Mouse (Mus musculus) liver, embryonic 14.5 days (tissue): ENCODE data around the gene Flot1. TPM values are rescaled to one million over a fixed set of nuclear protein-coding genes. Genes with fewer than 3 reads are reported as not detected.
A peak's percentile ranks its signal among the peaks of the same experiment; 100 is the strongest.

Experiments
- ATAC-seq: fragments of 200-750 bp; cut with Nextera tagmentation; 2 replicates; pipeline ENCODE4 v1.8.0; 2017; ENCODE audit warnings: moderate number of reproducible peaks, mild to moderate bottlenecking, moderate library complexity; ENCODE audit not compliant: insufficient read depth
- DNase-seq, 3 experiments: peaks; one replicate each; pipeline ENCODE4 v3.0.0-alpha.2; 2012 to 2013; ENCODE audit warnings: low read depth in 3 of 3, low spot score in 3 of 3
- H3K27ac ChIP-seq: fragments of 300-500 bp; sonication (generic); 2 replicates; pipeline ENCODE4 v1.5.1; 2014; ENCODE audit warnings: moderate library complexity, mild to moderate bottlenecking, control low read depth, inconsistent platforms
- H3K27me3 ChIP-seq: fragments of 300-500 bp; sonication (generic); 2 replicates; pipeline ENCODE4 v1.6.1; 2014; ENCODE audit warnings: mild to moderate bottlenecking, low read length, moderate library complexity; ENCODE audit not compliant: control insufficient read depth, insufficient read depth
- H3K36me3 ChIP-seq: fragments of 300-500 bp; sonication (generic); replicated peaks from 2 replicates; pipeline ENCODE4 v1.6.1; 2014; ENCODE audit warnings: low read depth; ENCODE audit not compliant: control insufficient read depth, insufficient read depth
- H3K4me1 ChIP-seq, 2 experiments: fragments of 200-500 bp in 1 of 2; fragments of 300-500 bp in 1 of 2; sonication (generic) in 1 of 2; replicated peaks; 2 replicates each; pipeline ENCODE4 v1.6.1; 2012 to 2014; ENCODE audit warnings: antibody characterized with exemption in 1 of 2, inconsistent platforms in 1 of 2, low read length in 1 of 2; ENCODE audit not compliant: control insufficient read depth in 2 of 2, insufficient read depth in 2 of 2
- H3K4me2 ChIP-seq: fragments of 300-500 bp; sonication (generic); 2 replicates; pipeline ENCODE4 v1.6.1; 2014; ENCODE audit warnings: low read depth, mild to moderate bottlenecking, control low read depth, moderate library complexity
- H3K4me3 ChIP-seq, 2 experiments: fragments of 200-500 bp in 1 of 2; fragments of 300-500 bp in 1 of 2; sonication (generic) in 1 of 2; 2 replicates each; pipeline ENCODE4 v1.5.1; 2012 to 2014; ENCODE audit warnings: low read depth in 2 of 2, low read length in 2 of 2, mild to moderate bottlenecking in 2 of 2, control low read depth in 1 of 2, inconsistent platforms in 1 of 2, moderate library complexity in 1 of 2; ENCODE audit not compliant: insufficient read depth in 1 of 2
- H3K9ac ChIP-seq: fragments of 300-500 bp; sonication (generic); replicated peaks from 2 replicates; pipeline ENCODE4 v1.6.1; 2014; ENCODE audit warnings: mild to moderate bottlenecking, control low read depth, moderate library complexity
- H3K9me3 ChIP-seq: fragments of 300-500 bp; sonication (generic); 2 replicates; pipeline ENCODE4 v1.6.1; 2016; ENCODE audit warnings: low read length, mixed read lengths; ENCODE audit not compliant: control insufficient read depth
- CTCF ChIP-seq: IDR thresholded peaks from 2 replicates; pipeline ENCODE4 v1.5.1; 2016; ENCODE audit warnings: antibody characterized with exemption, low read depth, control low read depth
- EP300 ChIP-seq: IDR thresholded peaks from 2 replicates; pipeline ENCODE4 v1.6.1; 2016; ENCODE audit warnings: antibody characterized with exemption, low read depth
- WGBS: fragments of 180-500 bp; shearing (Covaris S2); extraction: QIAGEN DNeasy Blood & Tissue Kit; methylation state at CpG from one replicate; pipeline ENCODE4 v1.1.7; 2014; ENCODE audit not compliant: insufficient replicate concordance; 5-methylcytosine and 5-hydroxymethylcytosine counted together
- polyA plus RNA-seq, 2 experiments: library from polyadenylated mRNA; depleted of rRNA in 1 of 2; stranded (reverse) in 1 of 2; unstranded in 1 of 2; fragments of >200 nt; fragmentation: Nextera tagmentation in 1 of 2; extraction: Ambion mirVana in 1 of 2; gene quantifications; 2 replicates each; pipeline versions ENCODE4 v1.2.1 to v1.2.3; 2012 to 2014

Flot1 gene
- polyA plus RNA-seq, 2 experiments = 27.8 to 34.7 TPM

DNA sequence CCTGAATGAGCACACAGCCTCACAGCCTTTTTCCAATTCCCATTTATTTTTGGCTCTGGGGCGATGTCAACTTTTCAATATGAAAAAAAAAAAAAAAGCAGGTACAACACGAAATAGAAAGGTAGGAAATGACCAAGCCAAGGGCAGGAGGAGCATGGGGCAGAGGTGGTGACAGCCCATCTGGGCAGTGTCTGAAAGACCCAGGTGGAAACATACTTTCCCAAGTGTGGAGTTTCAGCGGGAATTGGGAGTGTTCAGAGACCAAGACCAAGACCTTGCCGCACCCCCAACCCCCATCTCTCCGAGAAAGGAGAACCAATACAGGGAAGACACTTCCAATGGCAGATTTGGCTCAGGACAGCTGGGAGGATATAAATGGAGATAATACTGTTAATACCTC is 10.9 kb downstream of the Flot1 start:
- no peaks in the 10 kb centered on the region for H3K9me3 ChIP-seq
- H3K9ac ChIP-seq = no peak overlapping the region
- no peak for TF ChIP-seq EP300
- no peak for TF ChIP-seq CTCF
- H3K36me3 ChIP-seq = peaks cover 48% of the 10 kb centered on the region
- H3K27me3 ChIP-seq = no peaks in the 10 kb centered on the region
- no peak overlapping the region for H3K4me3 ChIP-seq
- no peak for DNase-seq
- H3K4me1 ChIP-seq = peaks cover 18 to 27% of the 10 kb centered on the region in 2 experiments
- H3K4me2 ChIP-seq = peak overlapping the region; percentile 11; the same call in 1 of the 2 replicates
- 40% methylated on average over 5 of the region's 5 CpGs for WGBS
- peak overlapping the region; percentile 18; the same call in 1 of the 2 replicates for H3K27ac ChIP-seq
- no peak for ATAC-seq

DNA sequence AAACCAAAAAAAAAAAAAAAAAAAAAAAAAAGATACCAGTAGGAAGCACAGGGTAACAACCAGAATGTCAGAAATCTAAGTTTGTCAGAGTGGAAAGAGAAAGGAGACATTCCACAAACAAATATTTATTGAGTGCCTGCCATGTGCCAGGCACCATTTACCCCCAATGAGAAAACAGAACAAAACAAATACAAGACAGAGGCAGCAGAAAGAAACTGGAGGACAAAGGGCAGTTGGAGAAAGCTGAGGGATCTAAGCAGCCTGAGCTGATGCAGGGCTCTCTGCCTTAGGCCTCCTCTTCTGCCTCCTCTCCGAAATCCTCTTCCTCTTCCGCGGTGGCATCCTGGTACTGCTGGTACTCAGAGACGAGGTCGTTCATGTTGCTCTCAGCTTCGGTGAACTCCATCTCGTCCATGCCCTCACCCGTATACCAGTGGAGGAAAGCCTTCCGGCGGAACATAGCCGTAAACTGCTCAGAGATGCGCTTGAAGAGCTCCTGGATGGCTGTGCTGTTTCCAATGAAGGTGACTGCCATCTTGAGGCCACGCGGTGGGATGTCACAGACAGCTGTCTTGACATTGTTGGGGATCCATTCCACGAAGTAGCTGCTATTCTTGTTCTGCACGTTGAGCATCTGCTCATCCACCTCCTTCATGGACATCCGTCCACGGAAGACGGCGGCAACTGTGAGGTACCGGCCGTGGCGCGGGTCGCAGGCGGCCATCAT is 11.8 kb downstream of the Flot1 start:
- H3K36me3 ChIP-seq = peaks cover 48% of the 10 kb centered on the region
- no peak overlapping the region; the same call in 1 of the 2 replicates for H3K9ac ChIP-seq
- H3K27me3 ChIP-seq = no peaks in the 10 kb centered on the region
- WGBS = 72% methylated on average over 26 of the region's 26 CpGs
- no peak overlapping the region for H3K27ac ChIP-seq
- peak overlapping the region; percentile 96 for H3K4me2 ChIP-seq
- no peak for DNase-seq
- H3K4me3 ChIP-seq = peak overlapping the region; percentile 1 to 98; a peak in 3 of 4 replicates
- peaks cover 28 to 36% of the 10 kb centered on the region in 2 experiments for H3K4me1 ChIP-seq
- TF ChIP-seq EP300 = no peak
- no peak for TF ChIP-seq CTCF
- H3K9me3 ChIP-seq = no peaks in the 10 kb centered on the region
- ATAC-seq = no peak

DNA sequence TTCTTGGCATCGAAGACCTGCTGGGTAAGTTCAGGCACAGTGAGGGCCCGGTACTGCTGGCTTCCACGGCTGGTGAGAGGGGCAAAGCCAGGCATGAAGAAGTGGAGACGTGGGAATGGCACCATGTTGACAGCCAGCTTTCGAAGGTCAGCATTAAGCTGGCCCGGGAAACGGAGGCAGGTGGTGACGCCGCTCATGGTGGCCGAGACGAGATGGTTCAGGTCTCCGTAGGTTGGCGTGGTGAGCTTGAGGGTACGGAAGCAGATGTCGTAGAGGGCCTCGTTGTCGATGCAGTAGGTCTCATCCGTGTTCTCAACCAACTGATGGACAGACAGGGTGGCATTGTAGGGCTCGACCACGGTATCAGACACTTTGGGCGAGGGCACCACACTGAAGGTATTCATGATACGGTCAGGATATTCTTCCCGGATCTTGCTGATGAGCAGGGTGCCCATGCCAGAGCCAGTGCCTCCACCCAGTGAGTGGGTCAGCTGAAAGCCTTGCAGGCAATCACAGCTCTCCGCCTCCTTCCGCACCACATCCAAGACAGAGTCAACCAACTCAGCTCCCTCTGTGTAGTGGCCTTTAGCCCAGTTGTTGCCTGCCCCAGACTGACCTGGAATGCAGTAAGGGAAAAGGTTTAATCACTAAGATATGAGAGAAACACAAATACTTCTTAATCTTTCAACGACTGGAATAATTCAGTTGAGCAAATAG is 12.6 kb downstream of the Flot1 start:
- Histone ChIP-seq H3K4me2 (peak overlapping the region; percentile 96), H3K4me1 (peaks cover 33 to 40% of the 10 kb centered on the region in 2 experiments), H3K27ac (peak overlapping the region; percentile 28), H3K36me3 (peaks cover 48% of the 10 kb centered on the region), H3K9me3 (no peaks in the 10 kb centered on the region), H3K4me3 (peak overlapping the region; percentile 96 to 98; a peak in 3 of 4 replicates), H3K9ac (peak overlapping the region; percentile 100), H3K27me3 (no peaks in the 10 kb centered on the region)
- WGBS = 76% methylated on average over 26 of the region's 26 CpGs
- DNase-seq (no peak), ATAC-seq (no peak)
- TF ChIP-seq EP300 (no peak), CTCF (no peak)

DNA sequence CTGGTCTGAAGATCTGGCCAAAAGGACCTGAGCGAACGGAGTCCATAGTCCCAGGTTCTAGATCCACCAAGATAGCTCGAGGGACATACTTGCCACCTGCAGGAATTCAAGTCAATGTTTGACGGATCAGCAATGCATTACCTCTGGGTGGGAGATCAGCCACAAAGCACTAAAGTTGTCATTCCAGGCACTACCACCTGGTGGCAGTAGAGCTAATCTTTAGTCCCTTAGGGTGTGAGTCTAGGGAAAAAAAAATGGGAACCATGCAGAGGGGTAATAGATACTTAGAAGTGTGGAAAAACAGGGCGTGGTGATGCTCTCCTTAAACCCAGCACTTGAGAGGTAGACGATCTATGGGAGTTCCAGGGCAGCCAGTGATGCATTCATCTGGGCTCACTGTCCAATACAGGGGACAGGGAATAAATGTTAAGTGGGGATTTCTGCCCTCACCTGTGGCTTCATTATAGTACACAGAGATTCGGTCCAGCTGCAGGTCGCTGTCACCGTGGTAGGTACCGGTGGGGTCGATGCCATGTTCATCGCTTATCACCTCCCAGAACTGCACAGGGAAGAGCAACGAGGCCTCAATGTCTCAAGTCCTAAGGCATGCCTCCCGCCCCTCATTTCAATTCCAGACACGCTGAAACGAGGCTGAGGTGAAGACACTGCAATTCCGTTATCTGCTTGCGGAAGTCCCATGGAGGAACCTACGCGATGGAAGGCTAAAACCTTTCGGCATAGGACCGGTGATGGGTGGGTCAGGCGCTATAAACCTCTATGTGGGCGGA is 13.3 kb downstream of the Flot1 start:
- Histone ChIP-seq H3K4me2 (peak overlapping the region; percentile 96), H3K36me3 (peaks cover 48% of the 10 kb centered on the region)

More for the DNA sequence above, 13.3 kb downstream of the Flot1 start:
- DNase-seq (peak; percentile 73 to 82 (median 73)), ATAC-seq (no peak)
- TF ChIP-seq EP300 (no peak), CTCF (peak; percentile 89)
- no peaks in the 10 kb centered on the region for H3K9me3 ChIP-seq
- H3K27ac ChIP-seq = peak overlapping the region; percentile 96
- peak overlapping the region; percentile 96 to 98 for H3K4me3 ChIP-seq
- peak overlapping the region; percentile 100 for H3K9ac ChIP-seq
- 6% methylated on average over 24 of the region's 24 CpGs for WGBS
- no peaks in the 10 kb centered on the region for H3K27me3 ChIP-seq
- H3K4me1 ChIP-seq = peaks cover 35 to 40% of the 10 kb centered on the region in 2 experiments
